Mouse (Mus musculus): ENCODE measurements around the gene Ticam1.

Gene Ticam1

GRCm38 (mm10) chr17:56276643-56277566 lies at the start of gene Ticam1:
Ticam1 (minus strand) TSS chr17:56276786.
- DNase-seq (ENCODE audit: low read depth, low spot score) = peak; percentile 99

GRCm38 (mm10) chr17:56325450-56326152 lies 49.0 kb upstream of the Ticam1 start, which contains the start of gene Kdm4b:
Kdm4b (plus strand) TSS chr17:56326062.
- DNase-seq (ENCODE audit: low read depth, low spot score) = peak; percentile 99

- no peak for DNase-seq (ENCODE audit: low read depth, low spot score)
Measured at GRCm38 (mm10) chr17:56324419-56324818, 47.8 kb upstream of the Ticam1 start.

GRCm38 (mm10) chr17:56309191-56309945 lies 32.8 kb upstream of the Ticam1 start:
- no peak for DNase-seq (ENCODE audit: low read depth, low spot score)

- DNase-seq (ENCODE audit: low read depth, low spot score) = no peak
Measured at GRCm38 (mm10) chr17:56308088-56308487, 31.5 kb upstream of the Ticam1 start.

- DNase-seq (ENCODE audit: low read depth, low spot score) = no peak
Measured at GRCm38 (mm10) chr17:56305826-56306225, 29.2 kb upstream of the Ticam1 start.

- DNase-seq (ENCODE audit: low read depth, low spot score) = no peak
Measured at GRCm38 (mm10) chr17:56305156-56305555, 28.6 kb upstream of the Ticam1 start.

- DNase-seq (ENCODE audit: low read depth, low spot score) = no peak
Measured at GRCm38 (mm10) chr17:56304718-56305117, 28.1 kb upstream of the Ticam1 start.

- peak; percentile 98 for DNase-seq (ENCODE audit: low read depth, low spot score)
Measured at GRCm38 (mm10) chr17:56303847-56304586, 27.4 kb upstream of the Ticam1 start.

- peak; percentile 93 for DNase-seq (ENCODE audit: low read depth, low spot score)
Measured at GRCm38 (mm10) chr17:56303160-56303846, 26.7 kb upstream of the Ticam1 start, which contains the start of gene Uhrf1. Uhrf1 (plus strand) TSS chr17:56303321.

- DNase-seq (ENCODE audit: low read depth, low spot score) = peak; percentile 47
Measured at GRCm38 (mm10) chr17:56302363-56302996, 25.9 kb upstream of the Ticam1 start.

GRCm38 (mm10) chr17:56300186-56300585 lies 23.6 kb upstream of the Ticam1 start, which contains the start of gene Arrdc5:
Arrdc5 (minus strand) TSS chr17:56300286.
- no peak for DNase-seq (ENCODE audit: low read depth, low spot score)

GRCm38 (mm10) chr17:56298238-56298637 lies 21.7 kb upstream of the Ticam1 start:
- no peak for DNase-seq (ENCODE audit: low read depth, low spot score)

GRCm38 (mm10) chr17:56296201-56296600 lies 19.6 kb upstream of the Ticam1 start:
- no peak for DNase-seq (ENCODE audit: low read depth, low spot score)

GRCm38 (mm10) chr17:56294241-56294640 lies 17.7 kb upstream of the Ticam1 start:
- DNase-seq (ENCODE audit: low read depth, low spot score) = no peak

- DNase-seq (ENCODE audit: low read depth, low spot score) = no peak
Measured at GRCm38 (mm10) chr17:56293291-56293690, 16.7 kb upstream of the Ticam1 start.

- no peak for DNase-seq (ENCODE audit: low read depth, low spot score)
Measured at GRCm38 (mm10) chr17:56292531-56293222, 16.1 kb upstream of the Ticam1 start, which contains the start of gene Plin3. Plin3 (minus strand) TSS chr17:56292873.

- DNase-seq (ENCODE audit: low read depth, low spot score) = no peak
Measured at GRCm38 (mm10) chr17:56291826-56292475, 15.4 kb upstream of the Ticam1 start.

- peak; percentile 92 for DNase-seq (ENCODE audit: low read depth, low spot score)
Measured at GRCm38 (mm10) chr17:56291171-56291511, 14.6 kb upstream of the Ticam1 start.
